Mouse (Mus musculus): ENCODE data around the gene Cryba2. TPM values are rescaled to one million over a fixed set of nuclear protein-coding genes. Genes with fewer than 3 reads are reported as not detected.

Gene Cryba2
- polyA plus RNA-seq, 1 experiment from 2014 or later = 0.62 TPM

- ATAC-seq (replicated peaks; ENCODE audit: insufficient number of reproducible peaks, low FRiP score, low TSS enrichment, low read depth) = no peak
- H3K36me3 ChIP-seq (replicated peaks; ENCODE audit: control insufficient read depth, insufficient read depth, low read depth, low read length) = no peaks in the 10 kb centered on the region
- 19% methylated on average over 4 of the region's 4 CpGs for WGBS
- no peak overlapping the region for H3K27ac ChIP-seq (replicated peaks; ENCODE audit: low read depth, low read length)
- no peaks in the 10 kb centered on the region for H3K9me3 ChIP-seq (replicated peaks; ENCODE audit: control insufficient read depth, low read length)
- no peak overlapping the region for H3K9ac ChIP-seq (replicated peaks; ENCODE audit: low read length)
- no peak overlapping the region for H3K4me3 ChIP-seq (ENCODE audit: low read depth, low read length)
- peak; percentile 70 for DNase-seq (ENCODE audit: low spot score)
- peaks cover 80% of the 10 kb centered on the region for H3K27me3 ChIP-seq (ENCODE audit: control insufficient read depth, insufficient read depth, low read length)
- H3K4me2 ChIP-seq (ENCODE audit: low read depth, low read length) = no peak overlapping the region
- H3K4me1 ChIP-seq (ENCODE audit: control insufficient read depth, insufficient read depth, low read length) = peaks cover 2% of the 10 kb centered on the region; the same call in 1 of the 2 replicates
These were observed 2.0 kb upstream of the Cryba2 start for GRCm38 (mm10) chr1:74894966-74895365.

GRCm38 (mm10) chr1:74892351-74893133 lies 401 bp downstream of the Cryba2 start:
- WGBS = 2% methylated on average over 39 of the region's 39 CpGs
- Histone ChIP-seq H3K4me2 (ENCODE audit: low read depth, low read length) (no peak overlapping the region), H3K4me1 (ENCODE audit: control insufficient read depth, insufficient read depth, low read length) (no peaks in the 10 kb centered on the region)

GRCm38 (mm10) chr1:74891513-74891912 lies 1.4 kb downstream of the Cryba2 start:
- DNase-seq (ENCODE audit: low spot score) (peak; percentile 82), ATAC-seq (replicated peaks; ENCODE audit: insufficient number of reproducible peaks, low FRiP score, low TSS enrichment, low read depth) (no peak)
- Histone ChIP-seq H3K4me2 (ENCODE audit: low read depth, low read length) (no peak overlapping the region), H3K27ac (replicated peaks; ENCODE audit: low read depth, low read length) (no peak overlapping the region), H3K9ac (replicated peaks; ENCODE audit: low read length) (no peak overlapping the region), H3K27me3 (ENCODE audit: control insufficient read depth, insufficient read depth, low read length) (peaks cover 73% of the 10 kb centered on the region), H3K4me3 (ENCODE audit: low read depth, low read length) (no peak overlapping the region), H3K36me3 (replicated peaks; ENCODE audit: control insufficient read depth, insufficient read depth, low read depth, low read length) (no peaks in the 10 kb centered on the region), H3K4me1 (ENCODE audit: control insufficient read depth, insufficient read depth, low read length) (no peaks in the 10 kb centered on the region), H3K9me3 (replicated peaks; ENCODE audit: control insufficient read depth, low read length) (no peaks in the 10 kb centered on the region)
- WGBS = 0% methylated on average over 6 of the region's 8 CpGs

More at GRCm38 (mm10) chr1:74892351-74893133, 401 bp downstream of the Cryba2 start:
- DNase-seq (ENCODE audit: low spot score) = no peak
- Histone ChIP-seq H3K27me3 (ENCODE audit: control insufficient read depth, insufficient read depth, low read length) (peaks cover 67% of the 10 kb centered on the region), H3K36me3 (replicated peaks; ENCODE audit: control insufficient read depth, insufficient read depth, low read depth, low read length) (no peaks in the 10 kb centered on the region), H3K4me3 (ENCODE audit: low read depth, low read length) (no peak overlapping the region), H3K9me3 (replicated peaks; ENCODE audit: control insufficient read depth, low read length) (no peaks in the 10 kb centered on the region), H3K27ac (replicated peaks; ENCODE audit: low read depth, low read length) (no peak overlapping the region), H3K9ac (replicated peaks; ENCODE audit: low read length) (no peak overlapping the region)
- ATAC-seq (replicated peaks; ENCODE audit: insufficient number of reproducible peaks, low FRiP score, low TSS enrichment, low read depth) = no peak

- Histone ChIP-seq H3K27ac (replicated peaks; ENCODE audit: low read depth, low read length) (no peak within 1 kb of the TSS), H3K9me3 (replicated peaks; ENCODE audit: control insufficient read depth, low read length) (no peaks in the 10 kb centered on the region), H3K4me3 (ENCODE audit: low read depth, low read length) (peak within 1 kb of the TSS; percentile 25), H3K36me3 (replicated peaks; ENCODE audit: control insufficient read depth, insufficient read depth, low read depth, low read length) (no peaks in the 10 kb centered on the region), H3K4me1 (ENCODE audit: control insufficient read depth, insufficient read depth, low read length) (peaks cover 10% of the 10 kb centered on the region), H3K27me3 (ENCODE audit: control insufficient read depth, insufficient read depth, low read length) (peaks cover 78% of the 10 kb centered on the region), H3K4me2 (ENCODE audit: low read depth, low read length) (peak within 1 kb of the TSS; percentile 34), H3K9ac (replicated peaks; ENCODE audit: low read length) (no peak within 1 kb of the TSS)
- under 1% methylated on average over 43 of the region's 43 CpGs for WGBS
- ATAC-seq (replicated peaks; ENCODE audit: insufficient number of reproducible peaks, low FRiP score, low TSS enrichment, low read depth) = 0 out of 2 replicates have a peak, but pooled peaks have one; percentile 29
- no peak for DNase-seq (ENCODE audit: low spot score)
These were observed 7.4 kb downstream of the Cryba2 start, which contains the start of gene Fev for GRCm38 (mm10) chr1:74885369-74886042. Gene Fev, minus strand, starts transcription at chr1:74885419.

- Histone ChIP-seq H3K27ac (replicated peaks; ENCODE audit: low read depth, low read length) (no peak overlapping the region), H3K9me3 (replicated peaks; ENCODE audit: control insufficient read depth, low read length) (no peaks in the 10 kb centered on the region), H3K4me3 (ENCODE audit: low read depth, low read length) (peak overlapping the region; percentile 25), H3K4me1 (ENCODE audit: control insufficient read depth, insufficient read depth, low read length) (peaks cover 10% of the 10 kb centered on the region), H3K4me2 (ENCODE audit: low read depth, low read length) (peak overlapping the region; percentile 34), H3K36me3 (replicated peaks; ENCODE audit: control insufficient read depth, insufficient read depth, low read depth, low read length) (no peaks in the 10 kb centered on the region), H3K9ac (replicated peaks; ENCODE audit: low read length) (no peak overlapping the region), H3K27me3 (ENCODE audit: control insufficient read depth, insufficient read depth, low read length) (peaks cover 70% of the 10 kb centered on the region)
- ATAC-seq (replicated peaks; ENCODE audit: insufficient number of reproducible peaks, low FRiP score, low TSS enrichment, low read depth) = no peak
- WGBS = under 1% methylated on average over 57 of the region's 57 CpGs
- peak; percentile 46 for DNase-seq (ENCODE audit: low spot score)
These were observed 8.5 kb downstream of the Cryba2 start for GRCm38 (mm10) chr1:74884196-74885141.

GRCm38 (mm10) chr1:74883441-74883840 lies 9.5 kb downstream of the Cryba2 start:
- Histone ChIP-seq H3K4me2 (ENCODE audit: low read depth, low read length) (no peak overlapping the region), H3K9me3 (replicated peaks; ENCODE audit: control insufficient read depth, low read length) (no peaks in the 10 kb centered on the region), H3K4me1 (ENCODE audit: control insufficient read depth, insufficient read depth, low read length) (peaks cover 10% of the 10 kb centered on the region), H3K4me3 (ENCODE audit: low read depth, low read length) (no peak overlapping the region), H3K36me3 (replicated peaks; ENCODE audit: control insufficient read depth, insufficient read depth, low read depth, low read length) (no peaks in the 10 kb centered on the region), H3K9ac (replicated peaks; ENCODE audit: low read length) (no peak overlapping the region), H3K27ac (replicated peaks; ENCODE audit: low read depth, low read length) (no peak overlapping the region), H3K27me3 (ENCODE audit: control insufficient read depth, insufficient read depth, low read length) (peaks cover 70% of the 10 kb centered on the region)
- no peak for ATAC-seq (replicated peaks; ENCODE audit: insufficient number of reproducible peaks, low FRiP score, low TSS enrichment, low read depth)
- DNase-seq (ENCODE audit: low spot score) = no peak
- WGBS = 2% methylated on average over 5 of the region's 5 CpGs

GRCm38 (mm10) chr1:74882828-74883227 lies 10.1 kb downstream of the Cryba2 start:
- Histone ChIP-seq H3K4me2 (ENCODE audit: low read depth, low read length) (no peak overlapping the region), H3K27me3 (ENCODE audit: control insufficient read depth, insufficient read depth, low read length) (peaks cover 69% of the 10 kb centered on the region), H3K9me3 (replicated peaks; ENCODE audit: control insufficient read depth, low read length) (no peaks in the 10 kb centered on the region), H3K27ac (replicated peaks; ENCODE audit: low read depth, low read length) (no peak overlapping the region), H3K9ac (replicated peaks; ENCODE audit: low read length) (no peak overlapping the region), H3K4me3 (ENCODE audit: low read depth, low read length) (no peak overlapping the region), H3K36me3 (replicated peaks; ENCODE audit: control insufficient read depth, insufficient read depth, low read depth, low read length) (no peaks in the 10 kb centered on the region), H3K4me1 (ENCODE audit: control insufficient read depth, insufficient read depth, low read length) (peaks cover 10% of the 10 kb centered on the region)
- ATAC-seq (replicated peaks; ENCODE audit: insufficient number of reproducible peaks, low FRiP score, low TSS enrichment, low read depth) (no peak), DNase-seq (ENCODE audit: low spot score) (no peak)
- WGBS = 2% methylated on average over 8 of the region's 8 CpGs

Measured in embryonic facial prominence, embryonic 11.5 days (tissue).